Mouse (Mus musculus) embryonic fibroblast, embryonic 13.5 days (primary cell): ENCODE measurements around the gene Rab39.

ENCODE experiments used
- CTCF ChIP-seq: IDR thresholded peaks from 2 replicates; pipeline ENCODE4 v1.5.1; 2011; ENCODE audit warnings: mild to moderate bottlenecking, control low read depth, low read length, moderate library complexity, borderline replicate concordance; ENCODE audit not compliant: insufficient read depth
- POLR2A ChIP-seq: IDR thresholded peaks from 2 replicates; pipeline ENCODE4 v1.6.1; 2011; ENCODE audit warnings: low read depth, mild to moderate bottlenecking, control low read depth, low read length, moderate library complexity

- TF ChIP-seq CTCF, result no peak
- TF ChIP-seq POLR2A, result no peak
Measured at GRCm38 (mm10) chr9:53665428-53665827, 40.6 kb downstream of the Rab39 start.
